Mouse (Mus musculus): Measurements from ENCODE around the gene Enpp5. TPM values are rescaled to one million over a fixed set of nuclear protein-coding genes. Genes with fewer than 3 reads are reported as not detected.

Gene Enpp5
- total and polyA plus RNA-seq, 3 experiments, result not detected

- H3K27me3 ChIP-seq (replicated peaks), result peaks cover 52% of the 10 kb centered on the region
- no peak overlapping the region for H3K9ac ChIP-seq (ENCODE audit: insufficient read depth, low read depth)
- H3K27ac ChIP-seq (ENCODE audit: insufficient read depth, low read depth), result no peak overlapping the region
- H3K9me3 ChIP-seq (replicated peaks; ENCODE audit: low read length), result no peaks in the 10 kb centered on the region
- no peak for TF ChIP-seq TCF12 (IDR thresholded peaks at IDR 0.05; ENCODE audit: low read depth, low read length)
- TF ChIP-seq RAD21 (IDR thresholded peaks at IDR 0.05; ENCODE audit: low read depth, low read length), result no peak
- TF ChIP-seq SIN3A (IDR thresholded peaks at IDR 0.05; ENCODE audit: low read length), result no peak
- no peak for TF ChIP-seq ETS1 (conservative IDR thresholded peaks at IDR 0.05; ENCODE audit: low read depth, low read length)
- no peak for TF ChIP-seq ELF1 (IDR thresholded peaks at IDR 0.05; ENCODE audit: low read depth, low read length)
- TF ChIP-seq KAT2A (IDR thresholded peaks at IDR 0.05; ENCODE audit: insufficient replicate concordance, low read length), result no peak
- TF ChIP-seq ZC3H11A (IDR thresholded peaks at IDR 0.05; ENCODE audit: low read depth, low read length), result no peak
- no peak for TF ChIP-seq RCOR1 (conservative IDR thresholded peaks at IDR 0.05; ENCODE audit: low read depth, low read length)
- no peak for TF ChIP-seq GABPA (IDR thresholded peaks at IDR 0.05; ENCODE audit: insufficient replicate concordance, low read depth, low read length)
- no peak for TF ChIP-seq NRF1 (IDR thresholded peaks at IDR 0.05; ENCODE audit: low read depth, low read length)
- no peaks in the 10 kb centered on the region for H3K36me3 ChIP-seq (replicated peaks in 1 of 2; ENCODE audit: control insufficient read depth in 1 of 2, insufficient read depth in 1 of 2, low read length in 1 of 2)
- H3K4me1 ChIP-seq (ENCODE audit: control insufficient read depth in 1 of 2, insufficient read depth in 2 of 2), result peaks cover 0 to 2% of the 10 kb centered on the region in 2 experiments; a peak in 3 of 4 replicates
- in situ Hi-C loops (cut with MboI; ENCODE audit: low pct_ligation_motif_present, low pct_unique_long_range_greater_than_20kb, low sequenced_read_pairs), result no loop called here
- H3K4me3 ChIP-seq (replicated peaks in 1 of 3; ENCODE audit: low read depth in 2 of 3, low read length in 2 of 3, poor library complexity in 1 of 3), result no peak overlapping the region
- dilution Hi-C loops (cut with MboI; ENCODE audit: extremely low pct_ligation_motif_present, extremely low pct_unique_long_range_greater_than_20kb, low sequenced_read_pairs), result no loop called here
- no peaks in the 10 kb centered on the region for H3K79me2 ChIP-seq (replicated peaks; ENCODE audit: control insufficient read depth, extremely low read depth, insufficient read depth, poor library complexity, severe bottlenecking)
- DNase-seq (ENCODE audit: extremely low read depth), result no peak
- no peak overlapping the region for H3K4me2 ChIP-seq (ENCODE audit: insufficient read depth, low read depth, poor library complexity, severe bottlenecking)
These were observed 38.0 kb downstream of the Enpp5 start for GRCm38 (mm10) chr17:44116584-44116983.

- TF ChIP-seq USF2 (conservative IDR thresholded peaks at IDR 0.05; ENCODE audit: low read depth, low read length) (no peak), CTCF (conservative IDR thresholded peaks at IDR 0.05 in 1 of 2, IDR thresholded peaks at IDR 0.05 in 1 of 2; ENCODE audit: low read depth in 2 of 2, low read length in 2 of 2) (no peak), IRF4 (IDR thresholded peaks at IDR 0.05; ENCODE audit: low read depth, low read length) (no peak), RAD21 (IDR thresholded peaks at IDR 0.05; ENCODE audit: low read depth, low read length) (no peak), CHD2 (IDR thresholded peaks at IDR 0.05; ENCODE audit: low read length) (no peak), ZNF384 (IDR thresholded peaks at IDR 0.05; ENCODE audit: low read depth, low read length) (no peak), JUN (IDR thresholded peaks at IDR 0.05; ENCODE audit: insufficient read depth, low read depth, low read length) (no peak), TCF12 (IDR thresholded peaks at IDR 0.05; ENCODE audit: low read depth, low read length) (no peak), MEF2A (IDR thresholded peaks at IDR 0.05; ENCODE audit: borderline replicate concordance, low read depth, low read length) (no peak), PAX5 (IDR thresholded peaks at IDR 0.05; ENCODE audit: low read length) (no peak), RCOR1 (conservative IDR thresholded peaks at IDR 0.05; ENCODE audit: low read depth, low read length) (no peak), UBTF (IDR thresholded peaks at IDR 0.05; ENCODE audit: low read depth, low read length) (no peak), MXI1 (IDR thresholded peaks at IDR 0.05; ENCODE audit: low read depth, low read length) (no peak), E2F4 (IDR thresholded peaks at IDR 0.05; ENCODE audit: insufficient replicate concordance, low read depth, low read length) (no peak), POLR2AphosphoS2 (IDR thresholded peaks at IDR 0.05; ENCODE audit: low read depth, low read length) (no peak), BHLHE40 (IDR thresholded peaks at IDR 0.05; ENCODE audit: low read depth, low read length) (no peak), TBP (conservative IDR thresholded peaks at IDR 0.05; ENCODE audit: low read depth, low read length) (no peak)
- Histone ChIP-seq H3K27me3 (replicated peaks) (peaks cover 62% of the 10 kb centered on the region), H3K27ac (ENCODE audit: insufficient read depth, low read depth) (no peak overlapping the region), H3K36me3 (replicated peaks in 1 of 2; ENCODE audit: control insufficient read depth in 1 of 2, insufficient read depth in 1 of 2, low read length in 1 of 2) (no peaks in the 10 kb centered on the region), H3K4me2 (ENCODE audit: insufficient read depth, low read depth, poor library complexity, severe bottlenecking) (no peak overlapping the region), H3K9ac (ENCODE audit: insufficient read depth, low read depth) (no peak overlapping the region), H3K4me1 (ENCODE audit: control insufficient read depth in 1 of 2, insufficient read depth in 2 of 2) (peaks cover 2 to 6% of the 10 kb centered on the region in 2 experiments; a peak in 3 of 4 replicates), H3K79me2 (replicated peaks; ENCODE audit: control insufficient read depth, extremely low read depth, insufficient read depth, poor library complexity, severe bottlenecking) (no peaks in the 10 kb centered on the region), H3K9me3 (replicated peaks; ENCODE audit: low read length) (no peaks in the 10 kb centered on the region), H3K4me3 (replicated peaks in 1 of 3; ENCODE audit: low read depth in 2 of 3, low read length in 2 of 3, poor library complexity in 1 of 3) (no peak overlapping the region)
- dilution Hi-C loops (cut with MboI; ENCODE audit: extremely low pct_ligation_motif_present, extremely low pct_unique_long_range_greater_than_20kb, low sequenced_read_pairs), result no loop called here
- in situ Hi-C loops (cut with MboI; ENCODE audit: low pct_ligation_motif_present, low pct_unique_long_range_greater_than_20kb, low sequenced_read_pairs), result no loop called here
- DNase-seq (ENCODE audit: extremely low read depth), result no peak
These were observed 39.1 kb downstream of the Enpp5 start for GRCm38 (mm10) chr17:44117721-44118120.
